Mouse (Mus musculus) retina, postnatal 7 days (tissue): Measurements from ENCODE around the gene Col20a1.

Source experiments
- DNase-seq: peaks from one replicate; pipeline ENCODE4 v3.0.0-alpha.2; 2012; ENCODE audit warnings: low read depth, low spot score

The Col20a1 gene

GRCm38 (mm10) chr2:180986449-180986848, at the start of gene Col20a1:
Gene Col20a1 (plus strand): TSS chr2:180986535.
- DNase-seq: no peak

- DNase-seq: no peak
Measured at GRCm38 (mm10) chr2:180940187-180940586, 46.1 kb upstream of the Col20a1 start.

- DNase-seq: no peak
Measured at GRCm38 (mm10) chr2:180941869-180942268, 44.5 kb upstream of the Col20a1 start.

- no peak for DNase-seq
Measured at GRCm38 (mm10) chr2:180949947-180950346, 36.4 kb upstream of the Col20a1 start.

GRCm38 (mm10) chr2:180952731-180953171, 33.6 kb upstream of the Col20a1 start:
- no peak for DNase-seq

- no peak for DNase-seq
Measured at GRCm38 (mm10) chr2:180953638-180954037, 32.7 kb upstream of the Col20a1 start.

- DNase-seq: peak; percentile 61
Measured at GRCm38 (mm10) chr2:180954061-180955047, 32.0 kb upstream of the Col20a1 start, which contains the start of gene Nkain4. Gene Nkain4 (minus strand): TSS chr2:180954699.

- DNase-seq: no peak
Measured at GRCm38 (mm10) chr2:180959605-180960004, 26.7 kb upstream of the Col20a1 start.

GRCm38 (mm10) chr2:180960187-180960586, 26.1 kb upstream of the Col20a1 start:
- no peak for DNase-seq

- DNase-seq: no peak
Measured at GRCm38 (mm10) chr2:180962616-180963308, 23.6 kb upstream of the Col20a1 start.

GRCm38 (mm10) chr2:180963956-180964355, 22.4 kb upstream of the Col20a1 start:
- DNase-seq: peak; percentile 70

- DNase-seq: no peak
Measured at GRCm38 (mm10) chr2:180966092-180966882, 20.0 kb upstream of the Col20a1 start.

- peak; percentile 85 for DNase-seq
Measured at GRCm38 (mm10) chr2:180967010-180967763, 19.1 kb upstream of the Col20a1 start, which contains the start of gene Arfgap1. Gene Arfgap1 (plus strand): TSS chr2:180967225.

GRCm38 (mm10) chr2:180981133-180981532, 5.2 kb upstream of the Col20a1 start:
- no peak for DNase-seq

- DNase-seq: no peak
Measured at GRCm38 (mm10) chr2:180985635-180986034, 700 bp upstream of the Col20a1 start.

GRCm38 (mm10) chr2:180987001-180987400, 666 bp downstream of the Col20a1 start:
- DNase-seq: no peak

GRCm38 (mm10) chr2:180987432-180988030, 1.2 kb downstream of the Col20a1 start:
- DNase-seq: no peak

- no peak for DNase-seq
Measured at GRCm38 (mm10) chr2:180988347-180988913, 2.1 kb downstream of the Col20a1 start.

GRCm38 (mm10) chr2:180988948-180989347, 2.6 kb downstream of the Col20a1 start:
- DNase-seq: no peak

- DNase-seq: no peak
Measured at GRCm38 (mm10) chr2:180990347-180990746, 4.0 kb downstream of the Col20a1 start.
